14 mouse cellular contexts compared by ENCODE assay signal in the genomic region with DNA sequence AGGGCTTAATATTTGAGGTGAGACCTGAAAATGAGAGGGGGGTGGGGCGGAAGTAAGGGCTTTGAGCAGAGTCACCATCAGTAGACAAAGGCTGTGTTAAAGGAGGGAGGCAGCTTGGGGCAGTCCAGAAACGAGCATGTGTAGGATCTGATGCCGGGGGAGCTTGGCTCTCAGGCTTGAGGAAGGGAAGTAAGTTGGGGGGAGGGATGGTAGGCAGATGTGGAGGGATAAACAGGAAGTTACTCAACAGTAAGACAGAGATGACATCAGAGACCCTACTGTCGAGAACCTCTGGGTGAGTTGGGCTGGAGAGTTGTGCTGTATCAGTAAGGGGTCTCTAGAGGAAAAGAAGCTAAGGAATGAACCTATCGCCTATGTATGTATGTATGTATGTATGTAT.
"Had no signal": no experiment of that assay in that cellular context is flagged by ENCODE, and none has a peak within 500 bp of the region (broad histone marks: within the 10 kb centered on the region; RNA-seq: fewer than 3 reads in every experiment).

No protein-coding gene starts in this region.

- H3K4me1 ChIP-seq: liver, embryonic 13.5 days; lung, embryonic 15.5 days; midbrain, embryonic 13.5 days had no signal

- H3K9me3 ChIP-seq: kidney, embryonic 15.5 days; liver, embryonic 13.5 days; lung, embryonic 15.5 days; midbrain, embryonic 13.5 days had no signal

- H3K36me3 ChIP-seq: kidney, embryonic 15.5 days; limb, embryonic 12.5 days; liver, embryonic 13.5 days; lung, embryonic 15.5 days; midbrain, embryonic 13.5 days had no signal

- H3K27me3 ChIP-seq: kidney, embryonic 15.5 days; limb, embryonic 12.5 days; liver, embryonic 13.5 days; lung, embryonic 15.5 days; midbrain, embryonic 13.5 days had no signal

- DNase-seq: kidney, adult 2 months; kidney, postnatal 14 days; liver; liver, embryonic 13.5 days; liver, postnatal 0 days; lung, postnatal 14 days; right cerebral cortex, postnatal 14 days; thymus, postnatal 14 days had no signal

- ATAC-seq: liver, postnatal 0 days; midbrain, embryonic 13.5 days had no signal

- H3K4me3 ChIP-seq: kidney, embryonic 15.5 days; limb, embryonic 12.5 days; liver, embryonic 13.5 days; lung, embryonic 15.5 days; midbrain, embryonic 13.5 days had no signal

- H3K9ac ChIP-seq: kidney, embryonic 15.5 days; limb, embryonic 12.5 days; liver, embryonic 13.5 days; liver, postnatal 0 days; lung, embryonic 15.5 days; midbrain, embryonic 13.5 days had no signal

- H3K27ac ChIP-seq: kidney, embryonic 15.5 days; limb, embryonic 12.5 days; liver, embryonic 13.5 days; lung, embryonic 15.5 days; macrophage; midbrain, embryonic 13.5 days; stomach, postnatal 0 days had no signal
